Mouse (Mus musculus) liver, embryonic 12.5 days (tissue): ENCODE results near the gene Gse1. TPM values are rescaled to one million over a fixed set of nuclear protein-coding genes. Genes with fewer than 3 reads are reported as not detected.

Source experiments
- ATAC-seq: fragments of 200-750 bp; cut with Nextera tagmentation; 2 replicates; pipeline ENCODE4 v1.8.0; 2017; ENCODE audit warnings: moderate number of reproducible peaks, mild to moderate bottlenecking, moderate library complexity
- H3K27ac ChIP-seq: fragments of 300-500 bp; sonication (generic); 2 replicates; pipeline ENCODE4 v1.5.1; 2016; ENCODE audit warnings: mild to moderate bottlenecking
- H3K27me3 ChIP-seq: fragments of 300-500 bp; sonication (generic); replicated peaks from 2 replicates; pipeline ENCODE4 v1.6.1; 2016; ENCODE audit warnings: mild to moderate bottlenecking, moderate library complexity
- H3K36me3 ChIP-seq: fragments of 300-500 bp; sonication (generic); 2 replicates; pipeline ENCODE4 v1.6.1; 2016; ENCODE audit warnings: mild to moderate bottlenecking, moderate library complexity
- H3K4me1 ChIP-seq: fragments of 300-500 bp; sonication (generic); 2 replicates; pipeline ENCODE4 v1.6.1; 2016
- H3K4me2 ChIP-seq: fragments of 300-500 bp; sonication (generic); 2 replicates; pipeline ENCODE4 v1.6.1; 2016; ENCODE audit warnings: mild to moderate bottlenecking, moderate library complexity
- H3K4me3 ChIP-seq: fragments of 300-500 bp; sonication (generic); 2 replicates; pipeline ENCODE4 v1.5.1; 2016; ENCODE audit warnings: mild to moderate bottlenecking, moderate library complexity
- H3K9ac ChIP-seq: fragments of 300-500 bp; sonication (generic); 2 replicates; pipeline ENCODE4 v1.6.1; 2016; ENCODE audit warnings: mild to moderate bottlenecking, moderate library complexity
- H3K9me3 ChIP-seq: fragments of 300-500 bp; sonication (generic); replicated peaks from 2 replicates; pipeline ENCODE4 v1.6.1; 2016; ENCODE audit warnings: mild to moderate bottlenecking, moderate library complexity
- WGBS: fragments of 180-500 bp; shearing (Covaris S2); methylation state at CpG from one replicate; pipeline ENCODE4 v1.1.7; 2016; ENCODE audit not compliant: insufficient replicate concordance; 5-methylcytosine and 5-hydroxymethylcytosine counted together
- polyA plus RNA-seq: library from polyadenylated mRNA; unstranded; fragments of >200 nt; fragmentation: Nextera tagmentation; extraction: Ambion mirVana; gene quantifications from 2 replicates; pipeline ENCODE4 v1.2.1, GENCODE M21; 2016

Gene Gse1
- polyA plus RNA-seq, 1 experiment from 2014 or later = 15.9 TPM

DNA sequence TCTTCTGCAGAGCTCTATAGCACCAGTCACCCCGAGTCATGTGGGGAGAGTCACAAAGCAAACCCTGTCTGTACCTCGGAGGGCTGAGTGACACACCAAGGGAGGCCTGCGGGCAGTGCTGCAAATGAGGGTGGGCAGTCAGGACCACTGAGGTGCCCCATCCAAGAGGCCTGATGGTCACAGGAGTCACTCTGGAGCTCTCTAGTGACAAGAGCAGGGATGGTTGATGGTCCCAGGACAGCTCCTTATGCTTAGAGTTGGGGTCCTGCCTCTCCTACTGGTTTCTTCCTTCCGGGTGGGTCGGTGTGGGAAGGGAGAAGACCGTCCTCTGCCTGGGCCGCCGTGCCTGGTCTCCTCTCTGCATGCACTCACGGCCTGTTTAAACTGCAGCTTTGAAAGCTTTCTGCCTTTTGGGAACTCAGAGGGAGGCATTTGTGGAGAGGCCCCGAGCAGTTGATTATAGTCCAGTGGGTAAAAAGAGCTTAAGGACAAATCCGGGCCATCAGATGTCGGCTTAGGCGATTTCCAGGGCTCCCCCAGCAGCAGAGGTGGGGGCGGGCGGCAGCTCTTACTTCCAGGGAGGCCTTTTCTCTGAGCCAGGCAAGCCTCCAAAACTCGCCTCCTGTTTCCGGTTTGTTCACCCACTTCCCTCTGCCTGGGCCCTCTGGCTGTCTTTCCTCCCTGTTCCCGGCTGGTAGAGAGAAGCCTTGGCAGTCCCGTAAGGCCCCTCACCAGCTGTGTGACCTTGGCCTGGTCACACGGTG lies 198.5 kb downstream of the Gse1 start:
- Histone ChIP-seq H3K9me3 (no peaks in the 10 kb centered on the region), H3K27ac (peak overlapping the region; percentile 50), H3K36me3 (no peaks in the 10 kb centered on the region), H3K27me3 (0 out of 2 replicates have a peak, but pooled peaks cover 4% of the 10 kb centered on the region), H3K4me3 (no peak overlapping the region), H3K4me1 (peaks cover 75% of the 10 kb centered on the region), H3K4me2 (no peak overlapping the region), H3K9ac (no peak overlapping the region)
- ATAC-seq = no peak
- WGBS = 53% methylated on average over 20 of the region's 20 CpGs

DNA sequence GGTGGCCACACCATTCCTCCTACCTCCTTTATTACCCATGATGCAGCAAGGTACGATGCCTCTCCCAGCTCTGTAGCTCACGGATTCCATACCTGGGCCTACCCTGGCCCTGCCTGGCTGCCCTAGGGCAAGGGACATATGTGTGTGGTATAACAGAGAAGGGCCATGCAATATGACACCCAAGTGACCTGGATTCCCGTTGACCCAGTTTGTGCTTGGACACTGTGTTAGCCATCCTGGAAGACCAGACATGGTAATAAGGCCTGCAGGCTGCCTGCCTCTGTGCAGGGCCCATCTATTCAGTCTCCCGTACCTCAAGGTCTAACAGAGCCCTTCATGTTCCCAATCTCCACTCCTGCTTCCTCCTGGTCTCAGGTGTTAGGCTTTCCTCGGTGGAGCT lies 200.2 kb downstream of the Gse1 start:
- 0 out of 2 replicates have a peak, but pooled peaks cover 4% of the 10 kb centered on the region for H3K27me3 ChIP-seq
- 88% methylated on average over 5 of the region's 5 CpGs for WGBS
- H3K4me1 ChIP-seq = peaks cover 58% of the 10 kb centered on the region
- no peak overlapping the region for H3K27ac ChIP-seq
- ATAC-seq = no peak
- H3K4me3 ChIP-seq = no peak overlapping the region
- H3K9ac ChIP-seq = no peak overlapping the region
- no peaks in the 10 kb centered on the region for H3K36me3 ChIP-seq
- peaks cover under 1% of the 10 kb centered on the region; the same call in 1 of the 2 replicates for H3K9me3 ChIP-seq
- no peak overlapping the region for H3K4me2 ChIP-seq

DNA sequence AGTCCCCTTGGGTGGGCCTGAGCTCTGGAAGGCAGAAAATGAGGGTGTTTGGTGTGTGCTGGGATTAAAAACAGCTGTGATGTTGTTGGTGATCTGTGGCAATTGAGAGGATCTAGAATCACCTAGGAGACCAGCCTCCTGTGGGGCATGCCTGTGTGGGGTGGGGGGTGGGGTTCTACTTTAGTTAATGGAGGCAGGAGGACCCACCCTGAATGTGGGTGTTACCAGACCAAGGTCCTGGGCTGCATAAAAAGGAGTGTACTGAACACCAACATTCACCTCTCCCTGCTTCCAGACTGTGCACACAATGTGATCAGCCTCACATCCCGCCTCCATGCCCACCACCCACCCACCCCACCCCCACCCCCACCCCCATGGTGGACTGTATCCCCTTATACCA lies 200.9 kb downstream of the Gse1 start:
- ATAC-seq = no peak

DNA sequence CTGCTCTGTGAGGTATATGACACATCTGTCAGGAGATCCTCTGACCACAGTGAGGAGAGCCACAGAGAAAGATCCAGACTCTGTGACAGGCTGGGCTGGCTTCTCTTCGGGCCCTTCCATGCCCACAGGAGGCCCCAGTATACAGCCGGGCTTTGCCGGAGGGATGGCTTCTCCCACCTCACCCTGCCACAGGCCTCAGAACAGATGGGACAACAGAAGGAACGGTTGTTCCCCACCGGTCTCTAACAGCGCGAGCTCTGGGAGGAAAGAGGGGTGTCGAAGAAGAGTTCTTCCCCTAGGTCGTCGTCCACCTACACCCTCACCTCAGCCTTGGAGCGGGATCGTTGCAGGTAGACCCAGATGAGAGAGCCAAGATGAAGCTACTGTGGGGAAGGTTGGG lies 202.8 kb downstream of the Gse1 start:
- Histone ChIP-seq H3K9me3 (peaks cover 6% of the 10 kb centered on the region; the same call in 1 of the 2 replicates), H3K4me2 (no peak overlapping the region), H3K4me3 (no peak overlapping the region), H3K4me1 (peaks cover 37% of the 10 kb centered on the region), H3K9ac (no peak overlapping the region), H3K27me3 (peaks cover 20% of the 10 kb centered on the region), H3K27ac (no peak overlapping the region), H3K36me3 (no peaks in the 10 kb centered on the region)
- 84% methylated on average over 12 of the region's 12 CpGs for WGBS
- ATAC-seq = no peak

More for the DNA sequence above, 200.9 kb downstream of the Gse1 start:
- Histone ChIP-seq H3K9ac (no peak overlapping the region), H3K4me1 (peaks cover 51% of the 10 kb centered on the region), H3K9me3 (peaks cover 6% of the 10 kb centered on the region; the same call in 1 of the 2 replicates), H3K4me2 (no peak overlapping the region), H3K27ac (no peak overlapping the region), H3K27me3 (0 out of 2 replicates have a peak, but pooled peaks cover 4% of the 10 kb centered on the region), H3K4me3 (no peak overlapping the region), H3K36me3 (no peaks in the 10 kb centered on the region)
- WGBS = 100% methylated on average over 1 of the region's 1 CpGs

DNA sequence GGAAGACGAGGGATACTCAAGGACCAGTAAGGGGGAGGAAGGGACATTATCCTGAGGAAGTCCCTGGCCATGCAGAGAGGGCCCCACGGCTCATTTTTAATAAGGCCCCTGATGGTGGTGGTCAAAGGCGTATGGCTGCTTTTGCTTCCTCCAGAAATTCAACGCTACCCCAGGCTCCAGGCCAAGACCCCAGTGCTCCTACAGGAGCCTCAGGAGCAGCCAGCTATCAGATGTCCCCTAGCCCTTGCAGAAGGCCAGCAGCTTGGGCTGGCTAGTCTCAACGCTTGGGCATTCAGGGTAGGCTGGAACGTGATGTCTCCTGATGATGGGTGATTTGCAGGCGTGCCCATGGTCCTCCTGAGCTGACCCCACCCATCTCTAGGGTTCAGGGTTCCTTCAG lies 204.2 kb downstream of the Gse1 start:
- Histone ChIP-seq H3K4me3 (no peak overlapping the region), H3K36me3 (no peaks in the 10 kb centered on the region), H3K4me2 (no peak overlapping the region), H3K9me3 (peaks cover 6% of the 10 kb centered on the region; the same call in 1 of the 2 replicates), H3K27ac (no peak overlapping the region), H3K9ac (no peak overlapping the region), H3K27me3 (peaks cover 34% of the 10 kb centered on the region), H3K4me1 (peaks cover 35% of the 10 kb centered on the region)
- 56% methylated on average over 7 of the region's 7 CpGs for WGBS
- no peak for ATAC-seq

DNA sequence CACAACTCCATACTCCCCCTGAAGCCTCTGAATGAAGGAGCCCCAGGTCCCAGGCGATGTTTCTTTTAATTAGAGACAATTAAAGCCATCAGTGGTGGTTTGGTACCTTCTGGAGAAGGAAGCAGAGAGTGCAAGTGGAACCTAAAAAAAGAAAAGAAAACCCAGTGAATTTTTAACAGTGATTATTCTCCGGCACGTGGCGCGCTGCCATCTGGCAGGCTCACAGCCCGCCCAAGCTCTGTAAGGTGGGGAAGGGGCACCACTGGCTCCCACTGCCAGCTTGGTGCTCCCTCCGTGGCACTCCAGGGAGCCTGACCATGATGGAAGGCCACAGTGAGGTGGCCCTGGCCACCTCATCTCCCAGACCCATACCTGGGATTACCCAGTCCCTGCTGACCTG lies 204.9 kb downstream of the Gse1 start:
- H3K36me3 ChIP-seq = no peaks in the 10 kb centered on the region
- ATAC-seq = no peak
- peaks cover 6% of the 10 kb centered on the region; the same call in 1 of the 2 replicates for H3K9me3 ChIP-seq
- no peak overlapping the region for H3K4me2 ChIP-seq
- peaks cover 40% of the 10 kb centered on the region for H3K27me3 ChIP-seq
- 88% methylated on average over 7 of the region's 7 CpGs for WGBS
- H3K27ac ChIP-seq = no peak overlapping the region
- peaks cover 28% of the 10 kb centered on the region for H3K4me1 ChIP-seq
- H3K9ac ChIP-seq = no peak overlapping the region
- H3K4me3 ChIP-seq = no peak overlapping the region

DNA sequence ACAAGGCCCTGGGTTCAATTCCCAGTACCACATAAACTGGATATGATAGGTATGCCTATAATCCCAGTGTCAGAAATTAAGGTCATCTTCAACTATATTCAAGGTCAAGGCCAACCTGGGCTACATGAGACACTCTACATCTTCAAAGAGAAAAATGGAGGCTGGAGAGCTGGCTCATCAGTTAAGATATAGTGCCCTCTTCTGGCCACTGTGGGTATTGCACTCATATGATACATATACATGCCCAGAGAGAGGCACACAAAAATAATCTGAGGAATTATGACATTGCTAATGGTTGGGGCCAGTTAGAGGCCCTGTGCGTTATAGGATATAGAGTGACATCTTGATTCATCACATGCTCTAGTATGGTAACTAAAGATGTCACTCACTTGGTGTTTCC lies 205.5 kb downstream of the Gse1 start:
- WGBS = 88% methylated on average over 1 of the region's 1 CpGs
- H3K36me3 ChIP-seq = no peaks in the 10 kb centered on the region
- H3K27ac ChIP-seq = no peak overlapping the region
- ATAC-seq = no peak
- H3K27me3 ChIP-seq = peaks cover 46% of the 10 kb centered on the region
- no peak overlapping the region for H3K4me3 ChIP-seq
- no peak overlapping the region for H3K4me2 ChIP-seq
- H3K4me1 ChIP-seq = peaks cover 22% of the 10 kb centered on the region
- H3K9ac ChIP-seq = no peak overlapping the region
- peaks cover 6% of the 10 kb centered on the region; the same call in 1 of the 2 replicates for H3K9me3 ChIP-seq

DNA sequence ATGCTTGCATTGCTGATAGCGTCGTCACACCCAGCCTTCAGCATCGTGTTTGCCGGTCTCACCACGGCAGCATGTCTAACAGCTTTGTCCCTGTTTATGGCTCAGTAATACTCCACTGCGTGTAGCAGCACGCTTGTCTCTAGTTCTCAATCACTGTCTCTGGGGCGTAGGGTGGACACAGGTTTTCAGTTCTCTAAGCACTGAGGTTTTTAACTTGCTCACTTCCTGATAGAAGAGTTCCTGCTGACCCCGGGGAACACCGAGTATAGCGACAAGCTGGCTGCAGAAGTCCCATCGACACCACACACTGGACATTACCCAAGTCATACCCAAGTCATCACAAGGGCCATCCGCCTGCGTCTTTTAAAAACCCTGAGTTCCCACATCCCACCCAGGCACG lies 207.5 kb downstream of the Gse1 start:
- peaks cover 6% of the 10 kb centered on the region; the same call in 1 of the 2 replicates for H3K9me3 ChIP-seq
- WGBS = 62% methylated on average over 15 of the region's 15 CpGs
- H3K4me1 ChIP-seq = peaks cover 24% of the 10 kb centered on the region

DNA sequence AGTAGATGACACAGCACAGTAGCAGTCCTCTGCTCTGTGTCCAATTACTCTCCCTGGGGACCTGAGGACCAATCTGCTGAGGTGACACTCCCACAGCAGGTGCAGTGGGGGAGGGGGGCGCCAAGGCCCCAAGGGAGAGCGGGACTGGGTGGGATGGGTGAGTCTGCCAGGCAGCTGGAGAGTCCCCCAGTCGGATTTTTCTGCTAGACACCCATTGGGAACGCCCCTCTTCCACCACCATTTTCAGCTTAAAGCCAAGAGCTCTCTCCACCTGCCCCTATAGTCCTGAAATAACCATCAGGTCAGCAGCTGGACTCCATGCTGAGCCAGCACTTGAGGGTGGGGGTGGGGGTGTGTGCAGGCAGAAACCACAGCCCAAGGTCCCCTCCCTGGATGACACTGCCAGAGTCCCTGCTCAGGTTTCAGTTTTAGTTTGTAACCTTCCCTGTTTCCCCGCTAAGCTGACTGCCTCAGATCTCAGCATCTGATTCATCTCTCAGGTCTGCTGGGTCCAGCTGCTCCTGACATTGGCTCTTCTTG lies 208.3 kb downstream of the Gse1 start:
- H3K4me3 ChIP-seq = no peak overlapping the region
- no peak for ATAC-seq
- H3K27ac ChIP-seq = no peak overlapping the region
- H3K9ac ChIP-seq = no peak overlapping the region
- H3K27me3 ChIP-seq = peaks cover 71% of the 10 kb centered on the region
- 43% methylated on average over 5 of the region's 5 CpGs for WGBS
- H3K4me1 ChIP-seq = peaks cover 32% of the 10 kb centered on the region
- H3K9me3 ChIP-seq = peaks cover 6% of the 10 kb centered on the region; the same call in 1 of the 2 replicates
- H3K36me3 ChIP-seq = no peaks in the 10 kb centered on the region
- H3K4me2 ChIP-seq = no peak overlapping the region

More for the DNA sequence above, 207.5 kb downstream of the Gse1 start:
- no peak overlapping the region for H3K4me2 ChIP-seq
- no peak overlapping the region for H3K27ac ChIP-seq
- no peak overlapping the region for H3K9ac ChIP-seq
- H3K36me3 ChIP-seq = no peaks in the 10 kb centered on the region
- peaks cover 67% of the 10 kb centered on the region for H3K27me3 ChIP-seq
- no peak overlapping the region for H3K4me3 ChIP-seq
- ATAC-seq = no peak

DNA sequence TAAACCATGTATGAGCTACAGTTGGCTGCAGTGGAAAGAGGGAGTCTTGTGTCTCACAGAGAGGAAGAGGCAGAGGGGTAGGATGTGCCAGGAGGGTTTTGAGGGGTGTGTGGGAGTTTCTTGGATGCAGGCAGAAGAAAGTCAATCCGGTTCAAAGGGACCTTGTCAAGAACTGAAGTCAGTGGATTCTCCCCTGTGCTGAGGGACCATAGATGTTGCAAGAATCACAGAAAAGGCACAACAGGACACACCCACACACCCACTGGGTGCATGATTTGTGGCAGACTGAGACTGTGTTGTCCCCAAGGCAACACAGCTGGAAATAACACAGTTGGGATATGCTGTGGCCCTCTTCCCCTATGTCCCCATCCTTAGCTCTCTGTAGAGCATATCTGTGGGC lies 209.0 kb downstream of the Gse1 start:
- Histone ChIP-seq H3K27me3 (peaks cover 77% of the 10 kb centered on the region), H3K9ac (no peak overlapping the region)
- no peak for ATAC-seq

DNA sequence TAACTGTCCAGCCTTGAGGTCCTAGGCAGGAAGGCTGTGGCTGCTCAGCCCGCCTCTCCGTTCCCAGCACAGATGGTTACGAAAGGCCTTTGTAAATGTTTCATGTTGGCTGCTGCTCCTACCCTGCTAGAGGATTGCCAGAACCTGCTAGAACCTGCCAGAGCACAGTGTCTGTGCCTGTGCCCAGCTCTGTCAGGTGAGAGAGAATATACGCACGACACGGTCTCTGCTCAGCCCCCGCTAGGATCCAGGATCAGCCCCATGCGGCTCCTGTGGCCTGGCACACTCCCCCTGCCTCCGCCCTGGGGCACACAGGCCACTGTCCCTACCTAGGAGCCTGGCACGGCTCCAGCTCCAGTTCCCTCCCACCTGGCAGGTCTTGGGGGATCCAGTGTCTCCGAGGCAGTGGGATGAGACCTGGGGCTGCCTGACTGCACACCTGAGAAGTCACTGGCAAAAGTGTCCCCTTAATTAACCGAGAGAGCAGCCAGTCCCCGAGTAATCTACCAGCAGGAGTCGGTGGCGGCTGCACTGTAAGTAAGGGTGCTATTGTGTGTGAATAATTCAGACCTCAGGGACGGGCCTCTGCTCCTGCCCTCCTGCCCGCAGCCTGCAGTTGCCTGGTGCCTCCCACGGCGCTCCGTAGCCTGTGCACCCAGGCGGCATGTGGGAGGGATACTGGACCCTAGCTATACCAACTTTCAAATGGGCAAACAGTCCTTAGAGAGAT lies 209.6 kb downstream of the Gse1 start:
- 80% methylated on average over 21 of the region's 21 CpGs for WGBS
- no peaks in the 10 kb centered on the region for H3K36me3 ChIP-seq
- H3K4me3 ChIP-seq = no peak overlapping the region
- H3K4me2 ChIP-seq = no peak overlapping the region
- no peak overlapping the region for H3K27ac ChIP-seq
- ATAC-seq = no peak
- no peak overlapping the region for H3K9ac ChIP-seq
- peaks cover 6% of the 10 kb centered on the region; the same call in 1 of the 2 replicates for H3K9me3 ChIP-seq
- H3K27me3 ChIP-seq = peaks cover 78% of the 10 kb centered on the region
- peaks cover 44% of the 10 kb centered on the region for H3K4me1 ChIP-seq

More for the DNA sequence above, 209.0 kb downstream of the Gse1 start:
- H3K27ac ChIP-seq = no peak overlapping the region
- 77% methylated on average over 1 of the region's 1 CpGs for WGBS
- H3K9me3 ChIP-seq = peaks cover 6% of the 10 kb centered on the region; the same call in 1 of the 2 replicates
- H3K4me1 ChIP-seq = peaks cover 37% of the 10 kb centered on the region
- H3K4me2 ChIP-seq = no peak overlapping the region
- H3K4me3 ChIP-seq = no peak overlapping the region
- no peaks in the 10 kb centered on the region for H3K36me3 ChIP-seq

DNA sequence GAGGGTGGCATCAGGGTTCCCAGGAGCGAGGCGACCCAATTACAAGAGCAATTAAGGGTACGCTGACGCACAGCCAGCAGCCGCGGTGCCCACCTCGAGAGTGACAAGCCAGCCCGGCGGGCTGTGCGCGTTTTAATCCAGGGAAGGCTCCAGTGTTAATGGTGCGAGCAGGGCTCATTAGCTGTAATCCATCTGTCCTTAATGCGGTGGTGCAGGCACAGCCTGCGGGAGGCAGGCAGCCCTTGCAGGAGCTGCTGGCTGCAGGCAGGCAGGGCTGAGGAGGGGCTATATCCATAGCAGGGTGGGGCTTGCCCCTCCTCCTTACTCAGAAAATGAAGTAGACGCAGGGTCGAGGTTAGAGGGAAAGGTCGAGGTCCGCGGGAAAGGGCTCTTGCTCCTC lies 211.1 kb downstream of the Gse1 start:
- no peak for ATAC-seq
- H3K4me3 ChIP-seq = no peak overlapping the region

More for the DNA sequence above, 211.1 kb downstream of the Gse1 start:
- WGBS = 50% methylated on average over 19 of the region's 19 CpGs
- no peaks in the 10 kb centered on the region for H3K36me3 ChIP-seq
- no peak overlapping the region for H3K4me2 ChIP-seq
- no peak overlapping the region for H3K9ac ChIP-seq
- H3K9me3 ChIP-seq = no peaks in the 10 kb centered on the region
- no peak overlapping the region for H3K27ac ChIP-seq
- peaks cover 78% of the 10 kb centered on the region for H3K27me3 ChIP-seq
- H3K4me1 ChIP-seq = peaks cover 49% of the 10 kb centered on the region
